Mouse (Mus musculus): ENCODE measurements around the gene Ltb4r1.

Ltb4r1 gene

DNA sequence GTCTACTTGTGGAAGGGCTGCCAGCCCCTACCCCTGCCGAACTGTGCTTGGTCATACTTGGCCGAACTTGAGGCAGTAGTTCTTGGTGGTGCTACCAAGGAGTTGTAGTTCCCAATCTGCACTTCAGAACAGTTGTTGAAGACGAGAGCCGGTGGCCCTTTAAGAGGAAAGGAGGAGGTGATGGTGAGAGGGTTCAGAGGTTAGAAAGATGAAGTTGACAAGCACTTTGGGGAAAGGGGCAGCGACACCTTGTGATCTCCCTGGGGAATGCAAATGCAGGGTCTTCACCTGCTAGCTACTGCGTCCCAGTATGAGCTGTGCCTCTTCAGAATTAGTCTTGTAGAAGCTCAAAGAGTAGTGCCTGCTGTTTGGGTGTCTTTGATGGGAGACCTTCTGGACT is 19.4 kb downstream of the Ltb4r1 start:
- DNase-seq (ENCODE audit: low read depth, low spot score), result no peak

- DNase-seq (ENCODE audit: low read depth, low spot score), result no peak
Observed at GRCm38 (mm10) chr14:55787731-55788130, 22.0 kb downstream of the Ltb4r1 start.

DNA sequence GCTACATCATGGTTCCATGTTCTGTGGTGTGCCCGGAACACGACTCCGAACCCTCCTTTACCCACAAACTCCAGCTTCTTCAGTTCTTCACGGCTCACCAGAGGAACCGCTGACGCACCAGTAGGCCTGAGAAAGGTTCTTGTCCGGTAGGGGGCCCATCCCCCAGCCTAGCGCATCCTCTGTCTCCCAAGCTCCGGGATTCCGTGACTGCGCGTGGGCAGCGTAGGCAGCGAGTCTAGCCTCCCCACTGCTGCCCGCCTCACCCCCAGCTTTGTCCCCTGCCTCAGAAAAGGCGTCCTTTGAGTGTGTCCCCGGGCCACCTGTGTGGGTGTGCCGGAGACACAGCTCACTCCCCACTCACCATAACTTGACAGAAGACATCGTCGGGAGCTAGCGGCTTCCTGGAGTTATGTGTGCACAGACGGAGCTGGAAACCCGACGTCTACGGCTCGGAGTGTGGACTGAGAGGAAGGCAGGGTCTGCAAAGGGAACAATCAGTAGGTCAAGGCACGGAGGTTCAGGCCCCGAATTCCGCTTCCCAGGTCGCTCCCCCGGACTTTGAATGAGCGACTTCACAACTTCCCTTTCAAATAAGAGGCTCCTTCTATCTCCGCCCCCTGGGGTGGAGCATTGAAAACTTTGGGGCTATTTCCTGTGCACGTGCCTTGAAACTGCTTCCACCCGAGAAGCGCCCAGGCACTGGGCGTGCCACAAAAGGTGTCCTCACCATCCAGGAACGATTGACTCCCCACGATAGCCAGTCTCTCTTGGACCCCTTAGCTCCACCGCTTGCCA is 22.7 kb downstream of the Ltb4r1 start, which contains the start of gene Ripk3:
Gene Ripk3 (minus strand): TSS at position 610 of the 795 bp plus-strand sequence.
- DNase-seq (ENCODE audit: low read depth, low spot score), result no peak

- DNase-seq (ENCODE audit: low read depth, low spot score), result no peak
Observed at GRCm38 (mm10) chr14:55793461-55793860, 27.7 kb downstream of the Ltb4r1 start.

GRCm38 (mm10) chr14:55793946-55794345 is 28.2 kb downstream of the Ltb4r1 start:
- no peak for DNase-seq (ENCODE audit: low read depth, low spot score)

DNA sequence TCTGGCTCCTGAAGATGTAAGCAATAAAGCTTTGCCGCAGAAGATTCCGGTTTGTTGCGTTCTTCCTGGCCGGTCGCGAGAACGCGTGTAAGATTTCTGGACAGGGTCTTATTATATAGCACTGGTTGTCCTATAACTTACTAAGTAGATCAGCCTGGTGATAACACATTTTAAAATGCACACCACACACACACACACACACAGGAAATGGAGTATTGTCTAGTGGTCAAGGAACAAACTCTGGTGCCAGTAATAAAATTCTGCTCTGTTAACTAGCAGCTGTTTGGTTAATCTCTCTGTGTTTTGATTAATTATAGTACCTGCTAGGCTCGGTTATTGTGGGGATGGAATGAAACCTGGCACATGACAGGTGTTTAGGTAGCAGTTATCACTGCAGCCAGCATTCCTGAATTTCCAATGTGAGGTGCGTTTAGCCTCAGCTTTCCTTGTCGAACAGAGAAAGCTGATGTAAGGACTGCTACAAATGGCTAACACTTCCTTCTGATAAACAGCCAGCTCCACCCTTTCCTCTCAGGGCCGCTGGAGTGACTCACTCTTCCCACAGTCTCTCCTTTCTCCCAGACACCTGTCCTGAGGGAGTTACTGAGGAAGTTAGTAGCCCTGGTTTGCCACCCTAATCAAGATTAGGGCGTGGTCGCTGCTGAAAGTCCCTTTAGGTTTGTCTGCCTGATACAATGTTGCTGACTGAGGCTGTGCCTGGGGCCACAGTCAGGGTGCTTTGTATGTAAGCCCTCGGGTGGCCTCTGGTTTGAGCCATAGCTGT is 29.8 kb downstream of the Ltb4r1 start:
- no peak for DNase-seq (ENCODE audit: low read depth, low spot score)

DNA sequence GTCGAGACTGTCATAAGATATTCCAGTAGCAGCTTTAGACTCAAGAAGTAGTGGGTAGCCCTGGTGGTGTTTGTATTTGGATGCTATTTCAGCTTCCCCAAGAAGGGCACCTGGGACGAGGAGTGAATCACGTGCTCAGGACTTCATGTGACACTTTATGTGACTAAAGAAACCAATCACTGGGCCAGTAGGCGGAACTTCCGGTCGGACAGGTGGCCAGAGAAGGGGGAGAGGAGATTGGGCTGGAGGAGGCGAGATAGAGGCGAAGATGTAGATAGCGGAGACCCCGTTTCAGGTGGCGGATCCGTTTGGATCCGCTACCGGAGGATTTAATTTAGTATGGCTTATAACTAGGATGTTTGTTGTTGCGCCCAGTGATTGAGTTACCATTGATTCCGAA is 49.1 kb downstream of the Ltb4r1 start:
- peak; percentile 66 for DNase-seq (ENCODE audit: low read depth, low spot score)

- DNase-seq (ENCODE audit: low read depth, low spot score), result no peak
Observed at GRCm38 (mm10) chr14:55815310-55815751, 49.6 kb downstream of the Ltb4r1 start.

All from brain, embryonic 18.5 days (tissue).